Mouse (Mus musculus) hindbrain, embryonic 11.5 days (tissue): Measurements from ENCODE around the gene Mettl25. TPM values are rescaled to one million over a fixed set of nuclear protein-coding genes. Genes with fewer than 3 reads are reported as not detected.

Experiments
- ATAC-seq: fragments of 200-750 bp; cut with Nextera tagmentation; 2 replicates; pipeline ENCODE4 v1.8.0; 2017; ENCODE audit warnings: mild to moderate bottlenecking, moderate TSS enrichment, moderate library complexity; ENCODE audit not compliant: low FRiP score
- DNase-seq: peaks from one replicate; pipeline ENCODE4 v3.0.0-alpha.2; 2015; ENCODE audit warnings: low spot score
- H3K27ac ChIP-seq: fragments of 300-500 bp; sonication (generic); 2 replicates; pipeline ENCODE4 v1.5.1; 2014; ENCODE audit warnings: mild to moderate bottlenecking, low read depth, low read length
- H3K27me3 ChIP-seq: fragments of 300-500 bp; sonication (generic); 2 replicates; pipeline ENCODE4 v1.6.1; 2014; ENCODE audit warnings: mild to moderate bottlenecking, low read length, moderate library complexity, mixed read lengths; ENCODE audit not compliant: control insufficient read depth, insufficient read depth
- H3K36me3 ChIP-seq: fragments of 300-500 bp; sonication (generic); 2 replicates; pipeline ENCODE4 v1.6.1; 2014; ENCODE audit warnings: mild to moderate bottlenecking, low read length, moderate library complexity, mixed read lengths; ENCODE audit not compliant: control insufficient read depth, insufficient read depth
- H3K4me1 ChIP-seq: fragments of 300-500 bp; sonication (generic); replicated peaks from 2 replicates; pipeline ENCODE4 v1.6.1; 2014; ENCODE audit warnings: low read length, mixed read lengths; ENCODE audit not compliant: control insufficient read depth, insufficient read depth
- H3K4me2 ChIP-seq: fragments of 300-500 bp; sonication (generic); replicated peaks from 2 replicates; pipeline ENCODE4 v1.6.1; 2014; ENCODE audit warnings: mild to moderate bottlenecking, low read depth, low read length
- H3K4me3 ChIP-seq: fragments of 300-500 bp; sonication (generic); 2 replicates; pipeline ENCODE4 v1.5.1; 2014; ENCODE audit warnings: low read depth, low read length
- H3K9ac ChIP-seq: fragments of 300-500 bp; sonication (generic); 2 replicates; pipeline ENCODE4 v1.6.1; 2014; ENCODE audit warnings: low read depth, low read length
- H3K9me3 ChIP-seq: fragments of 300-500 bp; sonication (generic); 2 replicates; pipeline ENCODE4 v1.6.1; 2016; ENCODE audit warnings: low read length; ENCODE audit not compliant: control insufficient read depth
- WGBS: fragments of 180-500 bp; shearing (Covaris S2); extraction: QIAGEN DNeasy Blood & Tissue Kit; methylation state at CpG from one replicate; pipeline ENCODE4 v1.1.7; 2014; 5-methylcytosine and 5-hydroxymethylcytosine counted together
- polyA plus RNA-seq: library from polyadenylated mRNA; unstranded; fragments of >200 nt; fragmentation: Nextera tagmentation; extraction: Ambion mirVana; gene quantifications from 2 replicates; pipeline ENCODE4 v1.2.1, GENCODE M21; 2014

Mettl25 gene
- polyA plus RNA-seq, 1 experiment from 2014 or later, result 19.1 TPM

GRCm38 (mm10) chr10:105763959-105764358 is 77.2 kb downstream of the Mettl25 start:
- H3K9me3 ChIP-seq, result no peaks in the 10 kb centered on the region
- 95% methylated on average over 2 of the region's 2 CpGs for WGBS
- H3K4me3 ChIP-seq, result no peak overlapping the region
- ATAC-seq (no peak), DNase-seq (no peak)
- no peak overlapping the region for H3K4me2 ChIP-seq
- no peaks in the 10 kb centered on the region for H3K27me3 ChIP-seq
- H3K36me3 ChIP-seq, result no peaks in the 10 kb centered on the region
- H3K27ac ChIP-seq, result no peak overlapping the region
- no peaks in the 10 kb centered on the region for H3K4me1 ChIP-seq
- no peak overlapping the region for H3K9ac ChIP-seq

DNA sequence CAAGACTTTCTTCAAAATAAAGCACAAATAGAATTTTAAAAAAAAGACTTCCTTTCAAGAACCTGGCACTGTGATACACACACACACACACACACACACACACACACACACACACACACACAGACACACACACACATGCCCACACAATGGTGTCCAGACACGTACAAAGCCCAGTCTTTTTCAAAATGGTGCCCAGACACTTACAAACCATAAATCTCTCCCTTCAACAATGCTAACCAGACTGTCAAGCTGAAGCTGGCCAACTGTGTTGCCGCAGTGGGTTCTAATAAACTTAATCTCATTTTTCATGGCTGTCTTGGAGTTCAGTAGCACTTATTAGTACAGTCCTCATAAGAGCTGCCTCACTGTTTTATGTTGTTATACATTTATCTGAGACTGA is 80.7 kb downstream of the Mettl25 start:
- WGBS, result 65% methylated on average over 2 of the region's 2 CpGs
- peak; percentile 75; the same call in 1 of the 2 replicates for ATAC-seq

DNA sequence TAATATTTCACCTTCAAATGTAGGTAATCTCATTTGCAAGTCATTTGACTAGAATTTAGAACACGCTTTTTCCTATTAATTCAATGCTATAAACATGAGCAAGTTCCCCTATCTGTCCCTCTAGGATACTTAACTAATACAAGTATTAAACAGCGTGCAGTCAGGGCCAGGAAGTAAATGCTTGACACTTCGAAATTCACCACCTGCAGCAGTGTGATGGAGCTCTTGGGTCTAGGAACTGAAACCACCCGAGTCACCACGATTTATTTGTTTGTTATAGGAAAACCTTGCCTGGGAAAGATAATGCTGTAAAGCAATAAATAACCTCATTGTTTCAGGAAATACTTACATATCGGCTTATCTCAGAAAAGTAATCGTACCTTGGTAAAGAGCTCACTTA is 81.1 kb downstream of the Mettl25 start:
- no peaks in the 10 kb centered on the region for H3K36me3 ChIP-seq
- WGBS, result 87% methylated on average over 7 of the region's 7 CpGs
- no peaks in the 10 kb centered on the region for H3K9me3 ChIP-seq
- H3K9ac ChIP-seq, result no peak overlapping the region
- no peaks in the 10 kb centered on the region for H3K4me1 ChIP-seq
- DNase-seq (no peak), ATAC-seq (no peak)
- no peak overlapping the region for H3K4me2 ChIP-seq
- H3K4me3 ChIP-seq, result no peak overlapping the region
- H3K27ac ChIP-seq, result no peak overlapping the region
- H3K27me3 ChIP-seq, result no peaks in the 10 kb centered on the region

More for the DNA sequence above, 80.7 kb downstream of the Mettl25 start:
- DNase-seq, result no peak
- Histone ChIP-seq H3K36me3 (no peaks in the 10 kb centered on the region), H3K4me2 (no peak overlapping the region), H3K9ac (no peak overlapping the region), H3K27ac (no peak overlapping the region), H3K9me3 (no peaks in the 10 kb centered on the region), H3K4me3 (no peak overlapping the region), H3K27me3 (no peaks in the 10 kb centered on the region), H3K4me1 (no peaks in the 10 kb centered on the region)

DNA sequence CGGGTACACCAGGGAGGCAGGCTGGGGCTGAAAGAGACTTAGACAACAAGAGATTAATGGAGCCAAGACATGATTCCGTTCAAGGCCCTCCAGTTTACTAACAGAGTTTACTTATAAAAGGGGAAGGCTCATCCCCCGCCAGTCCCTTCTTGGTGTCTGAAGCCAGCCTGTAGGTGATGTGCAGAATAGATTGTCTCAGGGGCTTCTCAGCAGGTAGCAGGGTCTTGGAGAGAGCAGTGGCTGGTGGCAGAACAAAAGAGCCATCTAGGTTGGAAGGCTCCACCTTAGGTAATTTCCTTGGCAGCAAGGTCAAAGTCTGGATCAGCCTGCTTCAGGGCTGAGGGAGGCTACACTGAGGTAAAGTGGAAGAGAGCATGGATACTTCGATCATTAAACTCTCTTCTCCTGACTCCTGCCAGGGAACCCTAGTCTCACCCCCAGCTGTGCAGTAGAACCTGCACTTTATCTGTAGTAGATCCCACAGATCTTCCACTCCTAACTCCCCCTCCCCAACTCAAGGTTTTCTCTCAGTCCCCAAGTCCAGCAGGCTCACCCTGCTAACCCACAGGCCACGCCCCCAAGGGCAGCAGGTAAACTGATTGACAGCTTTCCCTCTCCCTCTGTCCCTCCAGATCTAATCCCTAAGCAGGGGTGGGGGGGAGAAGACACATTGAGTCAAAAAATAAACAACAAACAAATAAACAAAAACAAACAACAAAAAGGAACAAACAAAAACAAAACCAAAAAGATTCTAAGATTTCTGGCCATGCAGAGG is 87.2 kb downstream of the Mettl25 start:
- ATAC-seq, result no peak
- Histone ChIP-seq H3K9ac (no peak overlapping the region), H3K4me2 (no peak overlapping the region), H3K9me3 (no peaks in the 10 kb centered on the region), H3K4me1 (no peaks in the 10 kb centered on the region), H3K27ac (no peak overlapping the region), H3K27me3 (no peaks in the 10 kb centered on the region), H3K36me3 (no peaks in the 10 kb centered on the region), H3K4me3 (no peak overlapping the region)
- no peak for DNase-seq
- 81% methylated on average over 5 of the region's 5 CpGs for WGBS

DNA sequence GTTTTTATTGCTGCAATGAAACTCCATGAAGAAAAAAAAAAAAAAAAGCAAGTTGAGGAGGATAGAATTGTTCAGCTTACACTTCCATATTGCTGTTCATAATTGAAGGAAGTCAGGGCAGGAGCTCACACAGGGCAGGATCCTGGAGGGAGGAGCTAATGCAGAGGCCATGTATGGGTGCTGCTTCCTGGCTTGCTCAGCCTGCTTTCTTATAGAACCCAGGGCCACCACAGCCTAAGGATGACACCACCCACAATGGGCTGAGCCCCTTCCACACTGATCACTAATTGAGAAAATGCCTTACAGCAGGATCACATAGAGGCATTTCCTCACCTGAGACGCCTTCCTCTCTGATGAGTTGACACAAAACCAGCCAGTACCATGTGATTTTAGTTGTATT is 95.2 kb downstream of the Mettl25 start:
- no peaks in the 10 kb centered on the region for H3K4me1 ChIP-seq
- no peaks in the 10 kb centered on the region for H3K9me3 ChIP-seq
- H3K9ac ChIP-seq, result no peak overlapping the region
- no peaks in the 10 kb centered on the region for H3K27me3 ChIP-seq
- no peak overlapping the region for H3K4me3 ChIP-seq
- DNase-seq, result no peak
- no peaks in the 10 kb centered on the region for H3K36me3 ChIP-seq
- ATAC-seq, result no peak
- H3K27ac ChIP-seq, result no peak overlapping the region
- H3K4me2 ChIP-seq, result no peak overlapping the region
- WGBS, result 97% methylated on average over 1 of the region's 1 CpGs

- Histone ChIP-seq H3K27me3 (no peaks in the 10 kb centered on the region), H3K27ac (no peak overlapping the region), H3K9me3 (no peaks in the 10 kb centered on the region), H3K4me1 (no peaks in the 10 kb centered on the region), H3K9ac (no peak overlapping the region), H3K36me3 (no peaks in the 10 kb centered on the region), H3K4me3 (no peak overlapping the region), H3K4me2 (no peak overlapping the region)
- no peak for ATAC-seq
- WGBS, result 72% methylated on average over 6 of the region's 6 CpGs
- DNase-seq, result no peak
Measured at GRCm38 (mm10) chr10:105741736-105742135, 99.4 kb downstream of the Mettl25 start.

DNA sequence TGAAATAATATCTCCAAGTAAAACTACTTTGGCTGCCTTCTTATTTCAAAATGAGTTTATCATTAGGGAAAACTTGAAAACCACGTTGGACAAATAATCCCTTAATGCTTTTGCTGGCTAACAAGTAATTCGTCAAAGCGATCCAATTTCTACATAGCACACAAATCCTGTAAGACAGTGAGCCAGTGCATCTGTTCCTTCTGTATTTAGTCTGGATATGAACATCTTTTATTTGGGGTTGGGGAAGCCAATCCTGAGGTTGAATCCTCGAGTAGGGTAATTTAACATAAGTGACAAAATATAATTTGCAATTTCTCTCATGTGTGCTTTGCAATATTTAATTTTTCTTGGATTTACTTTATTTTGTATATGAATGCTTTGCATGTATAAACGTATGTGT is 102.2 kb downstream of the Mettl25 start:
- no peak overlapping the region for H3K4me3 ChIP-seq
- no peaks in the 10 kb centered on the region for H3K9me3 ChIP-seq
- no peak overlapping the region for H3K9ac ChIP-seq
- H3K27ac ChIP-seq, result no peak overlapping the region
- no peaks in the 10 kb centered on the region for H3K36me3 ChIP-seq
- H3K4me2 ChIP-seq, result no peak overlapping the region
- H3K4me1 ChIP-seq, result no peaks in the 10 kb centered on the region
- ATAC-seq, result no peak
- 88% methylated on average over 5 of the region's 5 CpGs for WGBS
- no peaks in the 10 kb centered on the region for H3K27me3 ChIP-seq
- DNase-seq, result no peak

DNA sequence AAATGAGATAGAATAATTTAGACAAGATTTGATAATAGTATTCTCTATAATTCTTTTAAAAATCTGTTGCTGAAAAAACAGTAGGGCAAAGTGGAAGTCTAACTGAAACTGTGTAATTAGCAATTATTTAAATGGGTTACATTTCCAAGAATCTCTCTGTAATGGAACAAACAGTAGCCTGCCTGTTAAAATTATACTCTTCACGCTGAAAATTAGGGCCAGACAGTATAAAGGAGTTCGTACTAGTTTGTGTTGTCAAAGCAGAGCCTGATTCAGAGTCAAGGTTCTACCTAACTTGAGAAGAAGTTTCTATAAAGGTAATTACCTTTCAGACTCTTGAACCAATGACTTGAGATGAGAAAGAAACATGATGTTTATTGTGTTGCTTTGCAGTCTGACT is 113.4 kb downstream of the Mettl25 start:
- H3K27me3 ChIP-seq, result no peaks in the 10 kb centered on the region
- no peak overlapping the region for H3K4me2 ChIP-seq
- H3K36me3 ChIP-seq, result no peaks in the 10 kb centered on the region
- ATAC-seq (no peak), DNase-seq (no peak)
- H3K4me1 ChIP-seq, result no peaks in the 10 kb centered on the region
- no peak overlapping the region for H3K27ac ChIP-seq
- no peak overlapping the region for H3K4me3 ChIP-seq
- H3K9me3 ChIP-seq, result no peaks in the 10 kb centered on the region
- no peak overlapping the region for H3K9ac ChIP-seq
- WGBS, result 75% methylated on average over 2 of the region's 2 CpGs

DNA sequence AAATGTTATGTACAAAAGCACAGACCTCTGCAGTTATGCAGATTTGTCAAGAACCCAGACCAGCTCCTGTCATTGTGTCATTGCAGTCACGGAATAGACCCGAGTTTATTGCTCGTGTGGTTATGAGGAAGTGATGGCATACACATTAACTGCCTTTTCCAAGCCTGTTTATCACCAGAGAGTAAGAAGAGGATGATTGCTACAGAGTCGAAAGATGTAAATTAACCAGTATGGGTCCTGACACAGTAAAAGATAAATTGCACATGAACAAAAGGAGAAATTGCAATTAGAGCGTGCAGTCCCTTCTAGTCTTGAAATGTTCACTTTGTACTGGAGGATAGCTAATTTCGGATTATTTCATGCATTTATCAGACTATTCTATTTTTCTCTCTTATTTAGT is 113.8 kb downstream of the Mettl25 start:
- Histone ChIP-seq H3K4me2 (no peak overlapping the region), H3K9me3 (no peaks in the 10 kb centered on the region), H3K27ac (no peak overlapping the region), H3K27me3 (no peaks in the 10 kb centered on the region), H3K4me3 (no peak overlapping the region), H3K9ac (no peak overlapping the region), H3K36me3 (no peaks in the 10 kb centered on the region), H3K4me1 (no peaks in the 10 kb centered on the region)
- DNase-seq (no peak), ATAC-seq (no peak)
- 73% methylated on average over 6 of the region's 6 CpGs for WGBS
